Mouse (Mus musculus): ENCODE data around the gene Fgf5. TPM values are rescaled to one million over a fixed set of nuclear protein-coding genes. Genes with fewer than 3 reads are reported as not detected.

Gene Fgf5
- polyA plus RNA-seq (2015; fragmentation: Nextera tagmentation; extraction: Ambion mirVana) = 0.08 and 0.35 TPM in 2 replicates

DNA sequence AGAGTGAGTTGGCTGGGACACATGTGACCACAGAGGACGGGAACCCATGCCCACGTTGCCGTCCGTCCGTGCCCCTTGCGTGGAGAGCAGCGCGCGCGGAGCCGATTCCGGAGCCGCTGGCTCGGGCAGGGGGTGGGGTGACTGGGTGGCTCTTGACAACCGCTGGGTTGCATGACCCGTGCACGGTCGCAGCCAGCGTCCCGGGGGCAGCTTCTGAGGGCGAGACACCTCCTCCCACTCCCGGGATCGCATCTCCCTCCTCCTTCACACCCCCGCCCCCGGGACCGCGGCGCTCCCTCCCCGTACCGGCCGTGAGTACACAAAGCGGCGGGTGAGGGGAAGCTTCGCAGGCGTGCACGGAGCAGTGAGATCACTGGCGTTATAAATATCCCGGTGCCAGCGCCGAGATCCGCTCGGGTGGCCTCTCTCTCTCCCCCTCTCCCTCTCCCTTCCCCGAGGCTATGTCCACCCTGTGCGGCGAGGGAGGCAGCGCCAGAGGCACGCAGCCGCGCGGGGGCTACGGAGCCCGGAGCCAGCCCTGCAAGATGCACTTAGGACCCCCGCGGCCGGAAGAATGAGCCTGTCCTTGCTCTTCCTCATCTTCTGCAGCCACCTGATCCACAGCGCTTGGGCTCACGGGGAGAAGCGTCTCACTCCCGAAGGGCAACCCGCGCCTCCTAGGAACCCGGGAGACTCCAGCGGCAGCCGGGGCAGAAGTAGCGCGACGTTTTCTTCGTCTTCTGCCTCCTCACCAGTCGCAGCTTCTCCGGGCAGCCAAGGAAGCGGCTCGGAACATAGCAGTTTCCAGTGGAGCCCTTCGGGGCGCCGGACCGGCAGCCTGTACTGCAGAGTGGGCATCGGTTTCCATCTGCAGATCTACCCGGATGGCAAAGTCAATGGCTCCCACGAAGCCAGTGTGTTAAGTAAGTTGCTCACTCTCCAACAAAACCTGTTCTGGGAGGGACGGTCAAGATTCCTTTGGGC, at the start of gene Fgf5:
TSS of gene Fgf5 (plus strand) at position 347 of the 984 bp plus-strand sequence.
- Histone ChIP-seq H3K4me1 (ENCODE audit: control insufficient read depth, insufficient read depth, low read length) (peaks cover 6% of the 10 kb centered on the region), H3K4me2 (ENCODE audit: low read depth, low read length) (peak within 1 kb of the TSS; percentile 99), H3K27me3 (ENCODE audit: control insufficient read depth, insufficient read depth, low read length) (peaks cover 29% of the 10 kb centered on the region), H3K9ac (ENCODE audit: low read length) (peak within 1 kb of the TSS; percentile 74), H3K27ac (ENCODE audit: low read length) (no peak within 1 kb of the TSS), H3K4me3 (ENCODE audit: low read length) (peak within 1 kb of the TSS; percentile 72), H3K9me3 (replicated peaks; ENCODE audit: control insufficient read depth, low read length) (no peaks in the 10 kb centered on the region), H3K36me3 (ENCODE audit: control insufficient read depth, insufficient read depth) (no peaks in the 10 kb centered on the region)
- WGBS = under 1% methylated on average over 69 of the region's 80 CpGs
- peak; percentile 92 for ATAC-seq (replicated peaks; ENCODE audit: extremely low read depth, insufficient read depth, low FRiP score)

- 59% methylated on average over 4 of the region's 4 CpGs for WGBS
These were observed 41.5 kb upstream of the Fgf5 start for GRCm38 (mm10) chr5:98212501-98212900.

GRCm38 (mm10) chr5:98221956-98222355, 32.0 kb upstream of the Fgf5 start:
- Histone ChIP-seq H3K9ac (ENCODE audit: low read length) (no peak overlapping the region), H3K4me1 (ENCODE audit: control insufficient read depth, insufficient read depth, low read length) (peaks cover 7% of the 10 kb centered on the region; the same call in 1 of the 2 replicates), H3K4me2 (ENCODE audit: low read depth, low read length) (no peak overlapping the region), H3K4me3 (ENCODE audit: low read length) (no peak overlapping the region), H3K36me3 (ENCODE audit: control insufficient read depth, insufficient read depth) (no peaks in the 10 kb centered on the region), H3K9me3 (replicated peaks; ENCODE audit: control insufficient read depth, low read length) (peaks cover 4% of the 10 kb centered on the region; the same call in 1 of the 2 replicates), H3K27ac (ENCODE audit: low read length) (no peak overlapping the region), H3K27me3 (ENCODE audit: control insufficient read depth, insufficient read depth, low read length) (no peaks in the 10 kb centered on the region)
- WGBS = 70% methylated on average over 4 of the region's 4 CpGs
- ATAC-seq (replicated peaks; ENCODE audit: extremely low read depth, insufficient read depth, low FRiP score) = no peak

More at GRCm38 (mm10) chr5:98212501-98212900, 41.5 kb upstream of the Fgf5 start:
- no peak overlapping the region for H3K27ac ChIP-seq (ENCODE audit: low read length)
- no peak overlapping the region for H3K9ac ChIP-seq (ENCODE audit: low read length)
- no peaks in the 10 kb centered on the region for H3K27me3 ChIP-seq (ENCODE audit: control insufficient read depth, insufficient read depth, low read length)
- no peak overlapping the region for H3K4me3 ChIP-seq (ENCODE audit: low read length)
- no peak overlapping the region for H3K4me2 ChIP-seq (ENCODE audit: low read depth, low read length)
- no peaks in the 10 kb centered on the region for H3K36me3 ChIP-seq (ENCODE audit: control insufficient read depth, insufficient read depth)
- H3K9me3 ChIP-seq (replicated peaks; ENCODE audit: control insufficient read depth, low read length) = no peaks in the 10 kb centered on the region
- no peak for ATAC-seq (replicated peaks; ENCODE audit: extremely low read depth, insufficient read depth, low FRiP score)
- H3K4me1 ChIP-seq (ENCODE audit: control insufficient read depth, insufficient read depth, low read length) = no peaks in the 10 kb centered on the region

DNA sequence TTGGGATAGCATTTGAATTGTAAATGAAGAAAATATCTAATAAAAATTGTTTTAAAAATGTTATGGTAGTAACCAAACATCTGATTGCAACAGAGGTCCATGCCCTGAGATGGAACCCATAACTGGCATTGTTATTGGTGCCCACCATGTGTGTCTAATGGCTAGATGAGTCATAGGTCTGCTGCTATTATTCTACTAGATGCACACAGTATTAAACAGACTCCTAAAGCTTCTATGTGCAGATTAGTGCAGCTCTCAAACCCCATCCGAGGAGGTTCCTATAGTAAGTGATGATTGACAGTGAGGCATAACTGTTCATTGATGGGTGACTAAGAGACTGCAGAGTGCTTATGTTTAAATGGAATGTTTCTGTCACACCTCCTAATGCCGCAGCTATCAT, 27.3 kb upstream of the Fgf5 start:
- no peak overlapping the region for H3K27ac ChIP-seq (ENCODE audit: low read length)
- no peaks in the 10 kb centered on the region for H3K36me3 ChIP-seq (ENCODE audit: control insufficient read depth, insufficient read depth)
- peaks cover 4% of the 10 kb centered on the region; the same call in 1 of the 2 replicates for H3K9me3 ChIP-seq (replicated peaks; ENCODE audit: control insufficient read depth, low read length)
- H3K4me2 ChIP-seq (ENCODE audit: low read depth, low read length) = no peak overlapping the region
- no peaks in the 10 kb centered on the region for H3K4me1 ChIP-seq (ENCODE audit: control insufficient read depth, insufficient read depth, low read length)
- 66% methylated on average over 2 of the region's 2 CpGs for WGBS
- no peak for ATAC-seq (replicated peaks; ENCODE audit: extremely low read depth, insufficient read depth, low FRiP score)
- H3K9ac ChIP-seq (ENCODE audit: low read length) = no peak overlapping the region
- no peak overlapping the region for H3K4me3 ChIP-seq (ENCODE audit: low read length)
- H3K27me3 ChIP-seq (ENCODE audit: control insufficient read depth, insufficient read depth, low read length) = no peaks in the 10 kb centered on the region

GRCm38 (mm10) chr5:98229456-98229855, 24.5 kb upstream of the Fgf5 start:
- H3K4me2 ChIP-seq (ENCODE audit: low read depth, low read length) = no peak overlapping the region
- H3K36me3 ChIP-seq (ENCODE audit: control insufficient read depth, insufficient read depth) = no peaks in the 10 kb centered on the region
- H3K27me3 ChIP-seq (ENCODE audit: control insufficient read depth, insufficient read depth, low read length) = no peaks in the 10 kb centered on the region
- no peak for ATAC-seq (replicated peaks; ENCODE audit: extremely low read depth, insufficient read depth, low FRiP score)
- no peak overlapping the region for H3K9ac ChIP-seq (ENCODE audit: low read length)
- no peak overlapping the region for H3K27ac ChIP-seq (ENCODE audit: low read length)
- H3K9me3 ChIP-seq (replicated peaks; ENCODE audit: control insufficient read depth, low read length) = peaks cover 4% of the 10 kb centered on the region; the same call in 1 of the 2 replicates
- no peak overlapping the region for H3K4me3 ChIP-seq (ENCODE audit: low read length)
- WGBS = 71% methylated on average over 6 of the region's 6 CpGs
- no peaks in the 10 kb centered on the region for H3K4me1 ChIP-seq (ENCODE audit: control insufficient read depth, insufficient read depth, low read length)

DNA sequence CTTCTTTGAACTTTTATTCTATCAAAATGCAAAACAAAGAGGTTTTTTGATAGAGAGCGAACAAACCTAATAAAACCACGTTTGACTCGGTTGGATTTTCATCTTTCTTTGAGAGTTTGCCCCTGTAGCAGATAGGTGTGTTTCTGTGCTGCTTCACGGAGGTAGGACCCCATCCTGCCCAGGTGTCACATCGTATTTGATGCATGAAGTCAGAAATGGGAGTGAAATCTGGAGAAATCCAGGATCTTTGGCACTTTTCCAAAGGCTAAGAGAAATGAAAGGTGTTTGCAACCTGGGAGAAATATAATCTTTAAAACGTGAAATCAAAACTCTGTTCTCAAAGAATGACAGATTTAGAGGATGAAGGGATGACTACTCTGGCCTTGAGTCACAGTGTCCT, 15.5 kb upstream of the Fgf5 start:
- WGBS = 78% methylated on average over 6 of the region's 6 CpGs
- Histone ChIP-seq H3K36me3 (ENCODE audit: control insufficient read depth, insufficient read depth) (no peaks in the 10 kb centered on the region), H3K9ac (ENCODE audit: low read length) (no peak overlapping the region), H3K4me2 (ENCODE audit: low read depth, low read length) (no peak overlapping the region), H3K9me3 (replicated peaks; ENCODE audit: control insufficient read depth, low read length) (no peaks in the 10 kb centered on the region), H3K27me3 (ENCODE audit: control insufficient read depth, insufficient read depth, low read length) (no peaks in the 10 kb centered on the region), H3K27ac (ENCODE audit: low read length) (no peak overlapping the region), H3K4me3 (ENCODE audit: low read length) (no peak overlapping the region), H3K4me1 (ENCODE audit: control insufficient read depth, insufficient read depth, low read length) (no peaks in the 10 kb centered on the region)
- no peak for ATAC-seq (replicated peaks; ENCODE audit: extremely low read depth, insufficient read depth, low FRiP score)

- H3K36me3 ChIP-seq (ENCODE audit: control insufficient read depth, insufficient read depth) = no peaks in the 10 kb centered on the region
- ATAC-seq (replicated peaks; ENCODE audit: extremely low read depth, insufficient read depth, low FRiP score) = no peak
- H3K9me3 ChIP-seq (replicated peaks; ENCODE audit: control insufficient read depth, low read length) = no peaks in the 10 kb centered on the region
- H3K9ac ChIP-seq (ENCODE audit: low read length) = no peak overlapping the region
- no peak overlapping the region for H3K4me2 ChIP-seq (ENCODE audit: low read depth, low read length)
- no peak overlapping the region for H3K4me3 ChIP-seq (ENCODE audit: low read length)
- H3K27ac ChIP-seq (ENCODE audit: low read length) = no peak overlapping the region
- 92% methylated on average over 12 of the region's 12 CpGs for WGBS
- no peaks in the 10 kb centered on the region for H3K4me1 ChIP-seq (ENCODE audit: control insufficient read depth, insufficient read depth, low read length)
- no peaks in the 10 kb centered on the region for H3K27me3 ChIP-seq (ENCODE audit: control insufficient read depth, insufficient read depth, low read length)
These were observed 12.6 kb upstream of the Fgf5 start for GRCm38 (mm10) chr5:98241322-98241829.

DNA sequence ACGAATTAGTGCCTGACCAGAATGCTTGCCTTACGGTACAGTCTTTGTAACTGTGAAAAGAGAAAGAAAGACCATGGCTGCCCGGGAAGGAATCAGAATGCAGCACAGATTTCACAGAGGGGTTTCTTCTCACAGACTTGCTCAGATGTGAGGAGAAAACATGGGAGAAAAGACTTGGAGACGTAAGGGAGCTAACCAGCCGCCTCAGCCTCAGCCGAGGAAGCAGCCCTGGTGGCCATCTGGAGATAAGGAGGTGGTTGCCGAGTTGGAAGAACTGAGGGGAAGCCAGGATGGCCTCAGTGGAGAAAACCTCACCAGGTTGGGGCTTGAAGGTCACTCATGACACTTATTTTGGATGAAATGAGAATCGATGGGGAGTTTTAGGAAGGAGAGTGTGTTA, 8.7 kb upstream of the Fgf5 start:
- Histone ChIP-seq H3K4me1 (ENCODE audit: control insufficient read depth, insufficient read depth, low read length) (no peaks in the 10 kb centered on the region), H3K36me3 (ENCODE audit: control insufficient read depth, insufficient read depth) (no peaks in the 10 kb centered on the region), H3K27me3 (ENCODE audit: control insufficient read depth, insufficient read depth, low read length) (no peaks in the 10 kb centered on the region), H3K9me3 (replicated peaks; ENCODE audit: control insufficient read depth, low read length) (no peaks in the 10 kb centered on the region), H3K9ac (ENCODE audit: low read length) (no peak overlapping the region), H3K27ac (ENCODE audit: low read length) (no peak overlapping the region), H3K4me3 (ENCODE audit: low read length) (no peak overlapping the region), H3K4me2 (ENCODE audit: low read depth, low read length) (no peak overlapping the region)
- no peak for ATAC-seq (replicated peaks; ENCODE audit: extremely low read depth, insufficient read depth, low FRiP score)
- WGBS = 44% methylated on average over 8 of the region's 8 CpGs

DNA sequence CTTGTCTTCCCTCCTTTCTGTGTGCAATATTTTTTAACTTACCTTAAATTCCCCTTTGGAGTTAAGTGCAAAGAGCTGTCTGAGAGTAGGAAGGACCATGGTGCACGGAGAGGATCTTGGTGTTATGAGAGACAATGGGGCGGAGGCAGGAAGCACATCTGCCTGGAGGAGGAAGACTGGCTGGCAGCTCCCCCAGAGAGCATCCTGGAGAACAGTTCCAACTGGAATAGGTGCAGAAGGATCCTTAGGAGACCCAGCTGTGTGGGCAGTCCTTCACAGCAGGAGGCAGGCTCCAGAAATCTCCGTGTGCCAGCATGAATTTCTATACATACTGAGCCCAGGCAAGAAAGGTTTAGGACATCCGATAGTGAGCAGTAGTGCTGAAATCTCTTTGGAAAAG, 8.0 kb upstream of the Fgf5 start:
- Histone ChIP-seq H3K9me3 (replicated peaks; ENCODE audit: control insufficient read depth, low read length) (no peaks in the 10 kb centered on the region), H3K36me3 (ENCODE audit: control insufficient read depth, insufficient read depth) (no peaks in the 10 kb centered on the region), H3K4me1 (ENCODE audit: control insufficient read depth, insufficient read depth, low read length) (no peaks in the 10 kb centered on the region), H3K4me2 (ENCODE audit: low read depth, low read length) (no peak overlapping the region), H3K27ac (ENCODE audit: low read length) (no peak overlapping the region), H3K4me3 (ENCODE audit: low read length) (no peak overlapping the region), H3K27me3 (ENCODE audit: control insufficient read depth, insufficient read depth, low read length) (no peaks in the 10 kb centered on the region; the same call in 1 of the 2 replicates), H3K9ac (ENCODE audit: low read length) (no peak overlapping the region)
- 31% methylated on average over 4 of the region's 4 CpGs for WGBS
- no peak for ATAC-seq (replicated peaks; ENCODE audit: extremely low read depth, insufficient read depth, low FRiP score)
